Mouse (Mus musculus): Measurements from ENCODE around the gene Pdzd2.

- no peak for TF ChIP-seq POLR2A (IDR thresholded peaks at IDR 0.05; ENCODE audit: control insufficient read depth, low read depth, low read length)
- TF ChIP-seq CTCF (IDR thresholded peaks at IDR 0.05; ENCODE audit: control insufficient read depth, insufficient read depth, insufficient replicate concordance, low read depth, low read length), result no peak
Observed at GRCm38 (mm10) chr15:12678540-12679112, 61.1 kb downstream of the Pdzd2 start.

Data from testis, adult 2 months (tissue).